Mouse (Mus musculus) liver, adult 2 months (tissue): Measurements from ENCODE around the gene Nfam1. TPM values are rescaled to one million over a fixed set of nuclear protein-coding genes. Genes with fewer than 3 reads are reported as not detected.
A peak's percentile ranks its signal among the peaks of the same experiment; 100 is the strongest.

Experiments
- DNase-seq: peaks from one replicate; pipeline ENCODE4 v3.0.0-alpha.2; 2011; ENCODE audit warnings: low read depth, low spot score; ENCODE audit errors: extremely low read depth
- H3K27ac ChIP-seq: fragments of 200-500 bp; replicated peaks from 2 replicates; pipeline ENCODE4 v1.5.1; 2012; ENCODE audit warnings: low read depth, mild to moderate bottlenecking, control low read depth, inconsistent platforms, low read length; ENCODE audit not compliant: insufficient read depth
- H3K27me3 ChIP-seq: fragments of 200-500 bp; 2 replicates; pipeline ENCODE4 v1.6.1; 2012; ENCODE audit warnings: mild to moderate bottlenecking, moderate library complexity, low read length, inconsistent platforms; ENCODE audit not compliant: control insufficient read depth, insufficient read depth
- H3K36me3 ChIP-seq: fragments of 200-500 bp; 2 replicates; pipeline ENCODE4 v1.6.1; 2012; ENCODE audit warnings: low read length, inconsistent platforms; ENCODE audit not compliant: control insufficient read depth, insufficient read depth
- H3K4me1 ChIP-seq: fragments of 200-500 bp; 2 replicates; pipeline ENCODE4 v1.6.1; 2011; ENCODE audit warnings: low read length; ENCODE audit not compliant: control insufficient read depth, insufficient read depth
- H3K4me3 ChIP-seq: fragments of 200-500 bp; 2 replicates; pipeline ENCODE4 v1.5.1; 2011; ENCODE audit warnings: low read depth, mild to moderate bottlenecking, control low read depth, low read length, moderate library complexity; ENCODE audit not compliant: insufficient read depth
- H3K79me2 ChIP-seq: fragments of 200-500 bp; 2 replicates; pipeline ENCODE4 v1.6.1; 2012; ENCODE audit warnings: inconsistent platforms, mild to moderate bottlenecking, low read length, moderate library complexity; ENCODE audit not compliant: control insufficient read depth, insufficient read depth
- H3K9ac ChIP-seq: fragments of 200-500 bp; 2 replicates; pipeline ENCODE4 v1.6.1; 2012; ENCODE audit warnings: low read depth, mild to moderate bottlenecking, control low read depth, inconsistent platforms, low read length
- CTCF ChIP-seq: fragments of 200-500 bp; IDR thresholded peaks from 2 replicates; pipeline ENCODE4 v1.5.1; 2011; ENCODE audit warnings: low read depth, low read length, control low read depth
- POLR2A ChIP-seq: fragments of 200-500 bp; IDR thresholded peaks from 2 replicates; pipeline ENCODE4 v1.6.1; 2011; ENCODE audit warnings: low read length, control low read depth; ENCODE audit not compliant: insufficient read depth; ENCODE audit errors: extremely low read depth
- WGBS: fragments of 180-500 bp; shearing (Covaris S2); methylation state at CpG from one replicate; pipeline ENCODE4 v1.1.7; 2018; 5-methylcytosine and 5-hydroxymethylcytosine counted together
- polyA plus RNA-seq: library from polyadenylated mRNA; depleted of rRNA; stranded (reverse); fragments of >200 nt; gene quantifications from 2 replicates; pipeline ENCODE4 v1.2.3, GENCODE M21; 2012
- total RNA-seq: library from RNA; depleted of rRNA; stranded (reverse); fragments of >200 nt; gene quantifications from 2 replicates; pipeline ENCODE4 v1.2.3, GENCODE M21; 2014

Gene Nfam1
- total and polyA plus RNA-seq, 2 experiments: 1.1 to 3.2 TPM

DNA sequence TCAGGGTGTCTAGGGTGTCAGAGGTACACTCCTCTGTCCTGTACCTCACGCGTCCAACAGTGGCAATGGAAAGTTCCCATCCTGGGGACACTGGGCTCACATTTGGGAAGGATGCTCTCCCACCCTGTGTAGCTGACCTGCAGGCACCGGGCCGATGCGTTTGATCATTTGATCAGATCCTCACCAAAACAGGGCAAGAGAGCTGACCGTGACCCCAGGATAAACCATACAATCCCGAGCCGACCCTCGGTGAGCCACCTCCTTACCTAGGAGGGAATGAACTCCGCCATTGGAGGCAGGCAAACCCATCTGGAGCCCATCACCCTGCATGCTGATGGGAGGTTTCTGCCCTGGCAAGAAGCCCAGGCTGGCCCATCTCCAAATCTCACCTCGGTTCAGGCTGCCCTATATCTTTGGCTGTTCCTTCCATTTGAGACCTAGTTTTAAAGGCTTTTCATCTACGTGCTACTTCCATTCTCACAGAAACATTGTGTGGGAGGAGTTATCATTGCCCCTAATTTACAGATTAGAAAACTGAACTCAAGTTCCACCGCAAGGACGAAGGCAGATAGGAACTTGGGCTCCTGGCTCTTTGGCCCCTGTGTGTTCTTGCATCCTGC lies 3.9 kb upstream of the Nfam1 start:
- no peak overlapping the region for H3K4me3 ChIP-seq
- no peak for DNase-seq
- WGBS: 62% methylated on average over 14 of the region's 14 CpGs
- H3K9ac ChIP-seq: no peak overlapping the region
- no peaks in the 10 kb centered on the region for H3K4me1 ChIP-seq
- no peaks in the 10 kb centered on the region for H3K79me2 ChIP-seq
- no peaks in the 10 kb centered on the region for H3K27me3 ChIP-seq
- H3K27ac ChIP-seq: no peak overlapping the region
- TF ChIP-seq POLR2A (no peak), CTCF (no peak)
- no peaks in the 10 kb centered on the region for H3K36me3 ChIP-seq

- H3K9ac ChIP-seq: no peak overlapping the region
- H3K79me2 ChIP-seq: no peaks in the 10 kb centered on the region
- no peak overlapping the region for H3K27ac ChIP-seq
- TF ChIP-seq CTCF: no peak
- TF ChIP-seq POLR2A: no peak
- DNase-seq: peak; percentile 40
- no peak overlapping the region for H3K4me3 ChIP-seq
- WGBS: 68% methylated on average over 7 of the region's 7 CpGs
- H3K27me3 ChIP-seq: no peaks in the 10 kb centered on the region
- H3K36me3 ChIP-seq: no peaks in the 10 kb centered on the region
- H3K4me1 ChIP-seq: no peaks in the 10 kb centered on the region
Measured at GRCm38 (mm10) chr15:83036089-83036488, 3.0 kb upstream of the Nfam1 start.

DNA sequence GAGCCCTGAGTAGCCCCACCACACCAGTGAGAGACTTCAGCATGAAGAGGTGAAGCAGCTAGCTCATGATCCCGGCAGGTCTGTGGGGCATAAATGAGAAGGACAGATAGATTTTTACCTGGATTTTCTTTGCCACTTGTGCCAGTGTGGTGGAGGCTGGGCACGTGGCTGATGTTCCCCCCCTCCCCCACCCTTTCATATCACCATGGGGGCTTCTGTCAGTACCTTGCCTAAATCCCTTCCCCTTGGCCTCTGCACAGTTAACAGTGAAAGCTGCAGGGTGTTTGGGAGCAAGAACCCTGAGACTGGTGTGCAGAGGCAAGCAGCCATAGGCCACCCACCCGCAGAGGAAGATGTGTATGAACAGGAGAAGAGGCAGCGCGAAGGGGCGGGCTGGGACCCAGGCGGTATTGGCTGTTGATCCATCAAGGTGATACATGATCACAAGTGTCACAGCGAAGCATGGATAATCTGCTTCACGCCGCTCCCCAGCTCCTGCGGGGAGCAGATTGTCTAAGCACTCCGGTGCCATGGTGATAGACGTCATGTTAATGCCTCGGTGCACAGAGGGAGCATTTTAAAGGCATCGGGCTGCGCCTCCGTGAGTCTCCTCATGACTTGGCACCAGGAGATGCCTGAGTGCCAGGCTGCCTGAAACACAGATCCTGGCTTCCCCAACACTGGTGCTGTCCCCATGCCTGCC lies 1.3 kb upstream of the Nfam1 start:
- Histone ChIP-seq H3K27me3 (no peaks in the 10 kb centered on the region), H3K9ac (no peak overlapping the region), H3K79me2 (no peaks in the 10 kb centered on the region), H3K36me3 (no peaks in the 10 kb centered on the region), H3K27ac (no peak overlapping the region), H3K4me3 (no peak overlapping the region; the same call in none of the 2 replicates), H3K4me1 (no peaks in the 10 kb centered on the region)
- 30% methylated on average over 17 of the region's 17 CpGs for WGBS
- TF ChIP-seq CTCF (no peak), POLR2A (no peak)
- DNase-seq: no peak

GRCm38 (mm10) chr15:83030884-83031283 lies 2.2 kb downstream of the Nfam1 start:
- Histone ChIP-seq H3K9ac (no peak overlapping the region), H3K27me3 (no peaks in the 10 kb centered on the region), H3K4me3 (no peak overlapping the region), H3K79me2 (no peaks in the 10 kb centered on the region), H3K27ac (no peak overlapping the region), H3K4me1 (no peaks in the 10 kb centered on the region), H3K36me3 (no peaks in the 10 kb centered on the region)
- no peak for TF ChIP-seq POLR2A
- no peak for TF ChIP-seq CTCF
- DNase-seq: peak; percentile 21
- WGBS: 66% methylated on average over 4 of the region's 4 CpGs

GRCm38 (mm10) chr15:83029725-83030718 lies 3.1 kb downstream of the Nfam1 start:
- no peak for TF ChIP-seq POLR2A
- no peak for TF ChIP-seq CTCF
- DNase-seq: no peak
- WGBS: 74% methylated on average over 11 of the region's 11 CpGs
- Histone ChIP-seq H3K27ac (no peak overlapping the region), H3K27me3 (no peaks in the 10 kb centered on the region), H3K4me3 (no peak overlapping the region), H3K79me2 (no peaks in the 10 kb centered on the region), H3K9ac (no peak overlapping the region), H3K4me1 (no peaks in the 10 kb centered on the region; the same call in 1 of the 2 replicates), H3K36me3 (no peaks in the 10 kb centered on the region)

GRCm38 (mm10) chr15:83026129-83026528 lies 7.0 kb downstream of the Nfam1 start:
- no peaks in the 10 kb centered on the region for H3K27me3 ChIP-seq
- H3K4me1 ChIP-seq: peaks cover 4% of the 10 kb centered on the region
- no peaks in the 10 kb centered on the region for H3K79me2 ChIP-seq
- no peaks in the 10 kb centered on the region for H3K36me3 ChIP-seq
- no peak overlapping the region for H3K9ac ChIP-seq
- no peak overlapping the region for H3K27ac ChIP-seq
- WGBS: 83% methylated on average over 8 of the region's 8 CpGs
- no peak overlapping the region for H3K4me3 ChIP-seq
- no peak for DNase-seq
- TF ChIP-seq POLR2A (no peak), CTCF (no peak)
